Mouse (Mus musculus): ENCODE measurements around the gene Acadvl.

Acadvl gene

DNA sequence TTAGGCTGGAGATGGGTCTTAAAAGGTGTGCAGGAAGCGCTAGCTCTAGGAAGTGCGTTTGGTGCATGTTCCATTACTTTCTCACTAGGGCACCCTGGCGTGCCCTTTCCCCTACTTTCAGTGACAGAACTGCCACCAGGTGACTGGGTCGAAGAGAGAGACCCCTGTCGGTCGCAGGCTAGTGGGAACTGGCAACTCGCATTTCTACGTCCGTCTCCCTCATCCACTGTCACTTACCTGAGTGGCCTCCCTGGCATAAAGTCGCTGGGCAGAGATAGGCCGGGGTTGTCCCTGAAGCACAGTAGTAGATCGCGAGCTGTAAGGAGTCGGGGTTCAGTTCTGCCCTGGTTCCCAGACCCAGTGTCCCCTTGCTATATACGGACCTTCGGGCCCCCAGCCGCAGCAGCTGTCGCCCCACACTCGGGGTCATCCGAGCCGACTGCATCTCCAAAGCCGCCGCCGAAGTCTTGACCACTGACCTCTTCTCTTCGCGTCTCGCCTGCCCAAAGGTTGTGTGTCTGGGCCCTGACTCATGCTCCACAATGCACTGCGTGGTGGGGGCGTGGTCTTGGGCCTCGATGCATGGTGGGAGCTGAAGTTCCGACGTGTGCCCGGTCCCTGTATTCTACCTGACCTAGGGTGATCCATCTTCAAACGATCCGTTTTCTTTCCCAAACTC lies at the start of gene Acadvl:
TSS of gene Acadvl (minus strand) at position 532 of the 679 bp plus-strand sequence.
- DNase-seq (ENCODE audit: extremely low read depth, low read depth, low spot score) = no peak

GRCm38 (mm10) chr11:70063053-70063452 lies 47.8 kb upstream of the Acadvl start:
- no peak for DNase-seq (ENCODE audit: extremely low read depth, low read depth, low spot score)

- no peak for DNase-seq (ENCODE audit: extremely low read depth, low read depth, low spot score)
These were observed 44.7 kb upstream of the Acadvl start for GRCm38 (mm10) chr11:70059930-70060329.

DNA sequence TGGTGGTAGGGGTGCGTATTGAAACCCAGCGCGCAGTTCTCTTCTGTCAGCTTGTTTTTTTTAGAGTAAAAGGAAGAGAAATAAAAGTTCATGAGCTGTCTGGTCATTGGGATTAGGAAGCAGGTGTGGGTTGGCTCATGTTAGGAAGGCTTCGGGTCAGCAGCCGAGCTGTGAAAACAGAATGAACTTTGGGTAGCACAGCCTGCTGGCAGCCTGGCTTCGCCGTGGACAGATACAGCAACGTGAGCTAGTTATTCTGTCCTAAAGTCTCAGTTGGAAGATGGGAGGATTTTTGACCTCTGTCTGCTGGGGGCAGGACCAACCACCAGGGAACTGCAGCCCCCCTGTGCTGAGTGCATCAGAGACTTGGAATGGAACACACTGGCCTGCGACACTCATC lies 42.6 kb upstream of the Acadvl start:
- DNase-seq (ENCODE audit: extremely low read depth, low read depth, low spot score) = no peak

GRCm38 (mm10) chr11:70055618-70056214 lies 40.5 kb upstream of the Acadvl start:
- no peak for DNase-seq (ENCODE audit: extremely low read depth, low read depth, low spot score)

GRCm38 (mm10) chr11:70053898-70054570 lies 38.8 kb upstream of the Acadvl start, which contains the start of gene Asgr1:
Asgr1 (plus strand) TSS chr11:70054085.
- no peak for DNase-seq (ENCODE audit: extremely low read depth, low read depth, low spot score)

DNA sequence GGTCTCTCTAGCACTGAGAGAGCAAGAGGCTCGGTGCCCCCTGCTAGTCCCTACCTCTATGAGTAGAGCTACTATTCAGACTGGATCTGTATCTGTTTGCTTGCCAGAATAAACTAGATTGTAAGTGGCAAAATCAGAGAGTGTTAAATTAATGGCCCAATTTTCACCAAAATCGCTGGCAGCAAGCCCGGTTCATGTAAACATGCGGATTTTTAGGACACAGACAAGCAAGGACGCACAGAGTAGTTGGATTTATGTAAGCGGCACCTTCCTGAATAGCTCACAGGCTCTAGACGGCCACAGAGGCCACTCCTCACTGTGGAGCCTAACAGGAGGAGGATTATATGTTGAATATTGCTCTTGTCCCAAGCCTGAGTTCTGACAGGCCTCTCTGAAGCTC lies 37.9 kb upstream of the Acadvl start:
- no peak for DNase-seq (ENCODE audit: extremely low read depth, low read depth, low spot score)

DNA sequence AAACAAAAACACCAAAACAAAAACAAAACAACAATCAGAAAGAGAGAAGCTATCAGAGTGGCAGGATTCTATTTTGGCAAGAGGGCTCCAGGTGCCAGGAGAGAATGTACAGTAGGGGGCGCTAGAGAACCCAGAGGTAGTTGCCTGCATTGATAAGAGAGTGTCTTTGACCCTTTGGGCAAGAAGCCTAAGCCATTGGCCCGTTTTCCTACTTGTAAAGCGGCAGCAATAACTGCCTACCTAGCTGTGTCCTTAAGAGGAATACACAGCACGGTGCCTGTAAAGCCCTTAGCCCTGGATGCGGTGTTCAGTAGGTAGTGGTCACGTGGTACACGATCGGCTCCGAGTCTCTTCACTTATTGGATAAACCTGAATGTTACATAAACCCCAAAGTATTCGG lies 34.6 kb upstream of the Acadvl start:
- DNase-seq (ENCODE audit: extremely low read depth, low read depth, low spot score) = no peak

DNA sequence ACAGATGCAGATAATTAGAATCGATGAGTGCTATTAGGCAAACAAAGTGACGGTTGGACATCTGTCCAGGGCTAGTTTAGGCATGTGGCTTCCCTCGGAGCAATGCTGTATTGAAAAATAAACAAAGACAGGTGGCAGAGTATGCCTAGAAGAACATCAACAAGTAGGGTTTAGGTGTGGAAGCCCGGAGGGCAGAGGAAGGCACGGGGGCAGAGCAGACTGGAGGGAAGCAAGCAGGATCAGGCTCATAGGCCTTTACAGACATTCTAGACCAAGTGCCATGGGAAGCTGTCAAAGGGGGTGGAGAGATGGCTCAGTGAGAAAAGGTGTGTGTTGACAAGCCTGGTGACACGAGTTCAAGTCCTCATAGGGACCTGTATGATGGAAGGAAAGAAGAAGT lies 34.2 kb upstream of the Acadvl start:
- no peak for DNase-seq (ENCODE audit: extremely low read depth, low read depth, low spot score)

DNA sequence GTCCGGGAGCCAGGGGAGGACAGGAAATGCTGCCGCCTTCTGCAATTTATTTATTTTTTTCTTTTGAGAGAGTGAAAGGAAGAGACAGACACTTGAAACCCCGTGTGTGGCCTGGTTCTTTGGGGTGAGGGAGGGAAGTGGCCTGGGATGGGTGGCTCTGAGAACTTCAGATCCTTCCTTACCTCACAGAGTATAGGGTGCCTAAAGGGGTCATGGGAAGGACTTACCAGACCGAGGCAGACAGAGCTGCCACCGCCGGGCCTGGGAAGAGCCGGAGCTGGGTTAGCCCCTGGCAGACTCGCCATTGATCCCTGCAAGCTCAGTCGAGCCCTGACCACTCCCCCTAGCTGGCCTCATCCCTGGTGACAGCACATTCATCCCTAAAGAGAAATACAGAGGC lies 30.2 kb upstream of the Acadvl start:
- no peak for DNase-seq (ENCODE audit: extremely low read depth, low read depth, low spot score)

GRCm38 (mm10) chr11:70043665-70044064 lies 28.5 kb upstream of the Acadvl start:
- no peak for DNase-seq (ENCODE audit: extremely low read depth, low read depth, low spot score)

DNA sequence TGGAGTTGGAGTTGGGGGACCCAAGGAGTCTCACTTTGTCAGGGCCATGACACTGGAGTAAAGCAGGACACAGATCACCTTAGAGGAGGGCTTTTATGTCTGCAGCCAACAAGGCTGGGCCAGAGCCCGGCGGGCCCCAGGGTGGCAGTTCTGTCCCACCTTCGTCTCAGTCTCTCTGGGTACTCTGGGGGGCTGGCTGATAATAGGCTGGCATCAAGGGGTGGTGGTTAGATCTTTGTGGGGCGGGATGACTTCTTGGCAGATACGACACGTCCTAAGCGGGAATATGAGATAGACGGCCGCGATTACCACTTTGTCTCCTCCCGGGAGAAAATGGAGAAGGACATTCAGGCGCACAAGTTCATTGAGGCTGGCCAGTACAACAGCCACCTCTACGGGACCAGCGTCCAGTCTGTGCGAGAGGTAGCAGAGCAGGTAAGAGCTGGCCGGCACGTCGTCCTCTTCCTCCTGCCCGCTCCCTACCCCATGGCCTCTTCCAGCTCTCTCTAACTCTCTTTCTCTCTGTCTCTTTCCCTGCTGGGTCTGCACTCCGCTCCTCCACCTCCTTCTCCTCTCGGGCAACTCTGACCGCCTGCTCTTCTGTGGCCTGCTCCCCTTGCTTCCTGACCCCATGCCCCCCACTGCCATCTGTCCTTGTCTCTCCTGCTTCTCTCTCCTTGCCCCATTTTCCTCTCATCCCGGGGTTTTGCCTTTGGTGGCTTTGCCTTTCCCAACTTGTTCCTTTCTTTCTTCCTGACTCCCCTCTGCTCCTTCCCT lies 27.3 kb upstream of the Acadvl start:
- DNase-seq (ENCODE audit: extremely low read depth, low read depth, low spot score) = no peak

- no peak for DNase-seq (ENCODE audit: extremely low read depth, low read depth, low spot score)
These were observed 25.0 kb upstream of the Acadvl start for GRCm38 (mm10) chr11:70040184-70040583.

DNA sequence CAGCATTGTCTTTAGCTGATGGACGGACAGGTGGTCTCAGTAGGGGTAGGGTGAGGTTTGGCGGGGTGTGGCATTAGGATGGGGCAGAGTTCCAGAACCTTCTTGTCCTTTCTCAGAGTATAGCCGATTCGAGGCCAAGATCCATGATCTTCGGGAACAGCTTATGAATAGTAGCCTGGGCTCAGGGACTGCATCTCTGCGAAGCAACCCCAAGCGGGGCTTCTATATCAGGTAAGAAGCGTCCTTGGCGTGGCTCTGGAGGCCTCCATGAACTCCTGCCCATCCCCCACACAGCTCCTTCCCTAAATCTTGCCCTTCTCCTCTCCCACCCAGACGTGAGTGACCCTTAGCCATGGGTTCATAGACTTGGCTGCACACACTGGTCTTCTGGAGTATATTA lies 24.4 kb upstream of the Acadvl start:
- no peak for DNase-seq (ENCODE audit: extremely low read depth, low read depth, low spot score)

DNA sequence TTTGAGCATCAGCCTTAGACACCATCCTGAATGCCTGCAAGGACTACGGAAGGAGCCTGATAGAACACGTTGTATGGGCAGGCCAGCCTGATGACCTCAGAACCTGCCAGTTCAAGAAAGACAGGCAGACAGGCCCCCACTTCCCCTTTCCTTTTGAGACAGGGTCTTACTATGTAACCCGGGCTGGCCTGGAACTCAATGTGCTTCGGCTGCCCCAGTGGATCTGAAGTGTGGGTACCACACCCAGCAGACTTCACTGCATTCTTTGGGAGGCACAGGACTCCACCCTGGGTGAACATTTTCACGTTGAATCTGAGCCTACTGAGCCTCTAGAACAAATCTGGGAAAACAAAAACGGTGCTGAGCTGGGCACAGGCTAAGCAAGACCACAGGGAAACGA lies 23.0 kb upstream of the Acadvl start:
- no peak for DNase-seq (ENCODE audit: extremely low read depth, low read depth, low spot score)

DNA sequence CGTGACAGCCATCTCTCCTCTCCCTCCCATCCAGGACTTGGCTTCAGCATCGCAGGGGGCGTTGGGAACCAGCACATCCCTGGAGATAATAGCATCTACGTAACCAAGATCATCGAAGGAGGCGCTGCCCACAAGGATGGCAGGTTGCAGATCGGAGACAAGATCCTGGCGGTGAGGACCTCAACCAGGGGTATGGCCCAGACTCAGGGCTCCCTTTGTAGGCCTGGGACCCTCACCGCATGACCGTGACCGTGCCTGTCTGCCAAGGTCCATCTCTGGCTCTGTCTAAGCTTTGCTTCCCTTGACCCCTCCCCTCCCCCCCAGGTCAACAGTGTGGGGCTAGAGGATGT lies 16.1 kb upstream of the Acadvl start:
- DNase-seq (ENCODE audit: extremely low read depth, low read depth, low spot score) = no peak

GRCm38 (mm10) chr11:70030651-70031320 lies 15.6 kb upstream of the Acadvl start:
- DNase-seq (ENCODE audit: extremely low read depth, low read depth, low spot score) = no peak

DNA sequence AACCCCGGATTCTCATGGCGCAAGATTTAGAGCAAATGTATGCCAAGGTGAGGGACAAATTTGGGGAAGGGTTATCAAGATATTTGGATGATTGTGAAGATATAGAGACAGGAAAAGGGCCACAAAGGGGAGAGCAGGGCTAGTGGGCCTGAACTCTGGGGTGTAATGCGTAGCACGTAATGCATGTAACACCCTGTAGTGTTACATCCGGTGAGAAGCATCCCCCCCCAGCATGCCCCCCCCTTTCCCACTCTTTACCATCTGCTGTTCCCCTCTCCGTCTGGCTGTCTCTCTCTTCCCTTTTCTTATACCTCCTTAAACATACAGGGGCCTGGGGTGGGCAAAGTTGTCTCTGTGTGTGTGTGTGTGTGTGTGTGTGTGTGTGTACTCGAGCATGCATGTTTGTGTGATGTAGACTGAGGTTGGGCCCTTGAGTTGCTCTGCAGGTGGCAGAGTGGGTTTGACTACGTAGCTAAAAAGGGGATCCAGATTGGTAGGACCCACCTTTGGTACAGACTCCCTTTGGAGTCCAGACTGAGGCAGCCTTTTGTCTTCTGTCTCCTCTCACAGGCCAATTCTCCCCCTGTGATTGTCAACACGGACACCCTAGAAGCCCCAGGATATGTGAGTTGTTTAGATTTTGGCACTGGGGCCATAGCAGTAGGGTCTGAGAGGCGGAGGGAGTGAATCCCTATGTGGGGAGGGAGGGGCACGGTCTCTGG lies 14.8 kb upstream of the Acadvl start:
- DNase-seq (ENCODE audit: extremely low read depth, low read depth, low spot score) = no peak

DNA sequence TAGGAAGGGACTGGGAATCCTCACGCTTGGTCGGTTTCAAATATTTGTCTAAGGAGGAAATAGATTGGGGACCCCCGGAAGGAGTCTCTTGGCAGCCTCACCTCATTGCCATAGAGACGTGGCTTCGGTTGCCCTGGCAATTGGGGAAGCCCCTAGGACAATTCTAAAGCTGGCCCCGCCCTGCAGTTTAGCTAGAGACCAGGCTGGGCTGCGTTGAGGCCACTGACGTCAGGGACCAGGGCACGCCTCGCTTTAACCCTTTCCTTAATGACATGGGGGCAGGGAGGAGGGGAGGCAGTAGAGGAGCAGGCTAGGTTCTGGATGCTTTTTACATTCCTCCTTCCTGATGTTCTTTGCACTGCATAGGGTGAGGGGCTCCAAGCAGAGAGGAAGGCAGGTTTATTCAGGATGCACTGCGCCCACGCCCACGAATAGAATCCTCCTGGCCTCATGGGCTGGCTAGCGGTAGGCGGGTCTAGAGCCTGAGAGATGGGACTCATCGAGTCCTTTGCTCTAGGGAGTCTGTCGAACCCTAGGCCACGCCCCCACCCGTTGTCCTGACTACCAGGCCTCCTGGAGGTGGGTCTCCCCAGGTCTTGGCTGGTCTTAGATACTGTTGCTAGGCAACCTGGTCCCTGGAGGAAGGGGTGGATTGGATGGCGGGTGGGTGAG lies 14.1 kb upstream of the Acadvl start:
- DNase-seq (ENCODE audit: extremely low read depth, low read depth, low spot score) = no peak

All from fat pad, adult 2 months (tissue).